Mouse (Mus musculus) gastrocnemius, postnatal 4 days (tissue): ENCODE measurements around the gene Taf8. TPM values are rescaled to one million over a fixed set of nuclear protein-coding genes. Genes with fewer than 3 reads are reported as not detected.

ENCODE experiments used
- DNase-seq, 2 experiments: peaks; one replicate each; pipeline ENCODE4 v3.0.0; 2021 to 2022; ENCODE audit warnings: low spot score in 2 of 2, mixed read lengths in 2 of 2
- total RNA-seq, 2 experiments: library from RNA; stranded (reverse); gene quantifications; 2 replicates each; pipeline ENCODE4 v1.2.3; 2021

The Taf8 gene
- total RNA-seq, 2 experiments from 2014 or later = 11.9 to 12.5 TPM

- DNase-seq = no peak
These were observed 11.3 kb downstream of the Taf8 start for GRCm38 (mm10) chr17:47490791-47491190.

- no peak for DNase-seq
These were observed 16.3 kb downstream of the Taf8 start for GRCm38 (mm10) chr17:47485791-47486190.

DNA sequence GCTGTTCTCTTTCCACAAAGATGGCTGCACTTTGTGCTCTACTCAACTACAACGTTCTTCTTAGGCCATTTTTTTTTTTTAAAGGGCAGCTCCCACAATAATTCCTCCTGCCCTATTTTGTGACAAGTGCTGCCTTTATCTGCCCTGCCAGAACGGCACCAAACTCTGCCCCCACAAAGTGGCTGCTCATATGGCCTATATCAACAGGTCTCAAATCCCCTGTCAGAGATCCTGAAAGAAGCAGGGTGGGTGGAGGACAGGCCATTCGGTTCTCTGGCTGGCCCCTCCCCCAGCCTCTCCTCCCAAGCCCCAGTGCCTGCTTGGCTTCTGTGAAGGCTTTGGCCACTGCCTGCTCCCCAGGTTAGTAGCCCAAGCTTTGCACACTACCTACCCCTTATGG lies 17.1 kb downstream of the Taf8 start:
- DNase-seq = no peak

DNA sequence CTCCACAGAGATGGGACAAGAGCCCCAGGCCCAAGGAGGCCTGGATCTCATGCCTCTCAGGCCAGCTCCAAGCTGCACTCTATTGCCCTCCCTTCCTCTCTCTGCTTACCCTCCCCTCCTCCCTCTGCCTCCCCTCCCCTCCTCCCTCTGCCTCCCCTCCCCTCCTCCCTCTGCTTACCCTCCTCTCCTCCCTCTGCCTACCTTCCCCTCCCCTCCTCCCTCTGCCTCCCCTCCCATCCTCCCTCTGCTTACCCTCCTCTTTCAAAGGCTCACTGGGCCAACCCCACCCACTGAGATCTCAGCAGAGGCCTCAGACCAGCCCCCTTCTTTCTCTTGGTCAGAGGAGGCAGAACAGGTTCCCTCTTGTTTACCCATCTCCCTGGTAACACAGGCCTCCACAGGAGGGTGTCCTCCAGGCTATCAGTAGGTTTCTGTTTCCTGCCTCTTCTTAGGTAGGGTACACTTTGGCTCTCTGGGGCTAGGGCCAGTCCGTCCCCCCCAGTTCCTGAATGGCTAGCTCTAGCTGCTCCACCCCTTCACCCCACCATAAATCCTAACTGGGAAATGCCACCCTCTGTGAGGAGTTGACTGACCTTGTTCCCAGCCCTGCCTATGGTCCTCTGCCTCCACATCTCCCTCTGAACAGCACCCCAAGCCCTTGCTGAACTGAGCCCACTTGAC lies 17.7 kb downstream of the Taf8 start:
- DNase-seq = no peak

DNA sequence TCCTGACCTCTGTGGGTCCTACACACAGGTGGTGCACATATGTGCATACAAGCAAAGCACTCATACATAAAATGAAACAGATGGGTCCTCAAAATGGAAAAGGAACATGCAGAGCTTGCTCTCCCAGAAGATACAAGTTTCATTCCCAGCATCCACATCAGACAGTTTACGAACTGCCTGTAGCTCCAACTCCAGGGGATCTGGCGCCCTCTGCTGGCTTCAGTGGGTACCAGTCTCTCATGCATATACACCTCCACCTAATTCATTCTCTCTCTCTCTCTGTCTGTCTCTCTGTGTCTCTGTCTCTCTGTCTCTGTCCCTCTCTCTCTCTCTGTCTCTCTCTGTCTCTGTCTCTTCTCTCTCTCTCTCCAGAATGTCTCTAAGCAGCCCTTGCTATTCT lies 19.7 kb downstream of the Taf8 start:
- peak in 1 of 2 experiments; percentile 62 for DNase-seq

DNA sequence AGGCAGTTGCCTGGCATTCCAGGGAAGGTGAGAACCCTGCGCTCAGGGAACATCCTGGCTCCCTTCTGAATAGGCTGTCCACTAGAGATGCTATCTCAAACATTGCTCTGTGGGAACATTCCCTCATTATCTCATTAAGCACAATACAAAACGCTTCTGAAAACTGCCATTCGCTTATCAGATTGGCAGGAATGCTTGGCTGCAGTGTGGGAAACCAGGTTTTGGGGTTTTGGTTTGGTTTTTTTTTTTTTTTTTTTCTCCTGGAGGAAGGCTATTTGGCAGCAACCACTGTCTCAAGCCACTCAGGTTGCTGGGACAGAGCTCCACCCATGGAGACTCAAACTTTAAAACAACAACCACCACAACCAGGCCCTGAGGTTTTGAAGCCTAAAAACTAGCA lies 22.2 kb downstream of the Taf8 start:
- DNase-seq = no peak

DNA sequence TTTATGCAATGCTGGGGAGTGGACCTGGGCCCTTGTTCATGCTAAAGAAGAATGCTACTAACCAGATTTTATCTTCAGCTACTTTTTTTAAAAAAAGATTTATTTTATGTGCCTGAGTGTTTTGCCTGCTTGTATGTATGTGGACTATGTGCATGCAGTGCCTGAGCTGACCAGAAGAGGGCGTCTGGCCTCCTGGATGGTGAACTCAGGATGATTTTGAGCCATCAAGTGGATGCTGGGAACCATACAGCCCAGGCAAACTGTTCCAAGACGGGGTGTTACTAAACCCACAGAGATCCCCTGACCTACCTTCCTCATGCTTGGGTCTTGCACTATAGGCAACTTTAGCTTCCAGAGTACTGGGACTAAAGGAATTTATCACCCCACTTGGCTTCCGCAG lies 26.4 kb downstream of the Taf8 start:
- DNase-seq = no peak

- DNase-seq = no peak
These were observed 26.9 kb downstream of the Taf8 start for GRCm38 (mm10) chr17:47475181-47475580.

- DNase-seq = no peak
These were observed 27.8 kb downstream of the Taf8 start for GRCm38 (mm10) chr17:47474250-47474649.

- DNase-seq = no peak
These were observed 28.6 kb downstream of the Taf8 start for GRCm38 (mm10) chr17:47473434-47473974.

GRCm38 (mm10) chr17:47472435-47473350 lies 29.4 kb downstream of the Taf8 start:
- no peak for DNase-seq

GRCm38 (mm10) chr17:47470686-47471085 lies 31.4 kb downstream of the Taf8 start:
- no peak for DNase-seq

DNA sequence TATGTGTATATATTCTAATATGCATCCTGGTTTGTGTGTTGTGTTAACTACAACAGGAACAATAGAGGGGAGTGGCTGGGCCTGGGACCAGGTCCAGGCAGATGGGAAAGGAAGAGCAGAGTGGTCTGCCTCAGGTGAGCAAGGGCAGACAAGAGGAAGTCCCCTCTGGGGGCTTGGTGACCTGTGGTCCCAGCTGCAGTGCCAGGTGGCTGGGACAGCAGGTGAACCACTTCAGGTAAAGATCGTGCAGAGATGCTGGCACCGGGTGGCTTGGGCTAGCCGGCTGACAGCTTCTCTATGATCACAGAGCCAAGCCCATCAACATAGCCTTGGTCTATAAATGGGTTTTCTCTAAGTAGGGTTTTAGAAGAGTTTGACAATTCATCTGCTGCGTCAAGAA lies 32.0 kb downstream of the Taf8 start:
- DNase-seq = no peak

- no peak for DNase-seq
These were observed 32.5 kb downstream of the Taf8 start for GRCm38 (mm10) chr17:47469642-47470041.

- DNase-seq = no peak
These were observed 33.6 kb downstream of the Taf8 start for GRCm38 (mm10) chr17:47468466-47468865.

DNA sequence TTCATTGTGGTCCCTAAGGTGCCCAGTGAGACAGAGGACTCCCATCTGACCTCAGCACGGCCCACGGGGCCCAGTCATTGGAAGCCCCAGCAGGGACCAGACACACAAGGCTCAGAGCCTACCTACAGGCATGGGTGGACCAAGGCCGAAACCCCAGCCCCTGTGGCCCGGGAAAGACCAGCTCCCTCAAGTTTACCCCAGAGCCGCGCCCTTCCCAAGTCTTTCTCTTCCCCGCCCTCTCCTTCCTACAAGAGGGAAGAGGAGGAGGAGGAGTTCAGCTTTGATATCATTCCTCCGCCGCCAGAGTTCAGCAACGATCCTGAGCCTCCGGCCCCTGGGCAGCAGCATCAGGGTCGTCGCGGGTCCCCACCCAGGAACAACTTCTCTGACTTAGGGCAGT lies 34.0 kb downstream of the Taf8 start:
- no peak for DNase-seq

- no peak for DNase-seq
These were observed 34.4 kb downstream of the Taf8 start for GRCm38 (mm10) chr17:47467659-47468058.

- DNase-seq = no peak
These were observed 35.8 kb downstream of the Taf8 start for GRCm38 (mm10) chr17:47466284-47466683.

DNA sequence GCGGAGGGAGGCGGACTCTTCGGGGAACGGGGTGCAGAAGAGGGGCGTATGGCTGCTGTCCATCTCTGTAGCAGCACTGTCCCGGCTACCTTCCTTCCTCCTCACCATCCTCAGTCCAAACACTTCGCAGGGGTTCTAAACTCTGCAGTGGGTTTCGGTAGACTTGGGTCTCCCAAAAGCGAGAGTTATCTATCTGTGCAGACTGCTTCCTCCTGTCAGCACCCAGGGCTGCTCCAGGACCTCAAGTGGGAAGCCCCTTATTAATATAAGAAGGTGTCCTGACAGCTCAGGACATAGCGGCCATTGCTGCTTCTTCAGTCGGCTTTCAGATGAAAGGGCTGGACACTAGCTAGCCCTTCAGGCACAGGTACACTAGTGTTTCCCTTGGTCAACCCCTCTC lies 37.1 kb downstream of the Taf8 start:
- no peak for DNase-seq

DNA sequence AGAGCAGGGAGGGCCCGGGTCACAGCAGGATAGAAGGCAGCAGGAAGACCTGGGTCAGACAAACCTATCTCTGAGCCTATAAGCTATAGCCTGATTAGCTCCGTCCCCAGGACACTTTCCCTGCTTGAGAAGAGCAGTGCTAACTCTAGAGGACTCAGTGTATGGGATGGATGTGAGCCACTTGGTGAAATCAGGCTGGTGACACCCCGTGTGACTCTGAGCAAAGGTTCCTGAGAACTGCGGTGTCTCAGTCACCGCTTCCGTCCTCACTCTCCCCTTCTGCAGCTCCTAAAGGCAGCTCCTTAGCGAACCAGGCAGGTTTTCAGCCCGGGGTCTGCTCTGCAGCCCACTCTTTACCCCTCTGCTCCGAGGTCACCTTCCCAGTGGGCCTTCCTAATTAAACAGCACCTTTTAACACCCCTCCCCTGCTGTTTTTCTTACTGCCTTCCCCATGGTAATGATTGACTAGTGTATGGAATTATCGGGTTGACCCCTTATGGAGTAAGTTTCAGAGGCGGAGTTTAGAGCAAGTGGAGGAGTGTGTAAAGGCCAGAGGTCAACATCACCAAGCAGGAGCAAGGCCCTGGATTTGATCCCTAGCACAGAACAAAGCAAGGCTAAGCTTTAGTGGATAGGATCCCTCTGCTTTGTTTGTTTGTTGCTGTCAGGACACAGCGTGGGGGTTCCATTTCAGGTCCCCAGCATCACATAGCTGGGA lies 37.7 kb downstream of the Taf8 start:
- no peak for DNase-seq

- DNase-seq = no peak
These were observed 39.2 kb downstream of the Taf8 start for GRCm38 (mm10) chr17:47462728-47463388.
